Mouse (Mus musculus): ENCODE measurements around the gene Lztfl1. TPM values are rescaled to one million over a fixed set of nuclear protein-coding genes. Genes with fewer than 3 reads are reported as not detected.

The Lztfl1 gene
- total and polyA plus RNA-seq, 3 experiments, result 17.8 to 28.3 (median 25.6) TPM

DNA sequence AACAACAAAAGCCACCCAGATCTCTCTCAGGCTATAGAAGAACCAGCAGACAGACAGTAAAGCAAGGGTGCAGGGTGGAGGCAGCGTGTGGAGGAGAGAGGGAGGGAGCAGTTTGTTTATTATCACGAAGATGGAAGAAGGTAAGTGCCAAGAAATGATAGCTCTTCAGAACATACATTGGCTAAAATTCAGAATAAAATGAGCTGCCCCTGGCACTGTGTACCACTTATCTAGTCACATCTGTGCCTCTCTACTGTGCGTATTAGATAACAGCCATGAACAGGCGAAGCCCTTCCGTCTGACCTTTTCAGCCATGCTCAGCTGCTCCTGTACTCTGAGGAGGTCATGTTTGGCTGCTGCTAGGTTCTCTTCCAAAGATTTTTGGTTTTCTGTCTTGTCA lies 15.7 kb downstream of the Lztfl1 start:
- no peaks in the 10 kb centered on the region for H3K9me3 ChIP-seq (replicated peaks; ENCODE audit: low read length)
- in situ Hi-C loops (cut with MboI; ENCODE audit: low pct_ligation_motif_present, low pct_unique_long_range_greater_than_20kb, low sequenced_read_pairs) (no loop called here), dilution Hi-C loops (cut with MboI; ENCODE audit: extremely low pct_ligation_motif_present, extremely low pct_unique_long_range_greater_than_20kb, low sequenced_read_pairs) (no loop called here)
- H3K27ac ChIP-seq (ENCODE audit: insufficient read depth, low read depth), result no peak overlapping the region
- no peaks in the 10 kb centered on the region for H3K4me1 ChIP-seq (ENCODE audit: control insufficient read depth in 1 of 2, insufficient read depth in 2 of 2)
- H3K9ac ChIP-seq (ENCODE audit: insufficient read depth, low read depth), result no peak overlapping the region
- no peak overlapping the region for H3K4me3 ChIP-seq (replicated peaks in 1 of 3; ENCODE audit: low read depth in 2 of 3, low read length in 2 of 3, poor library complexity in 1 of 3)
- DNase-seq (ENCODE audit: extremely low read depth), result no peak
- no peaks in the 10 kb centered on the region for H3K79me2 ChIP-seq (replicated peaks; ENCODE audit: control insufficient read depth, extremely low read depth, insufficient read depth, poor library complexity, severe bottlenecking)
- no peak overlapping the region for H3K4me2 ChIP-seq (ENCODE audit: insufficient read depth, low read depth, poor library complexity, severe bottlenecking)
- TF ChIP-seq MAZ (IDR thresholded peaks at IDR 0.05; ENCODE audit: low read depth, low read length) (no peak), MYC (IDR thresholded peaks at IDR 0.05; ENCODE audit: low read depth, low read length) (no peak), SIN3A (IDR thresholded peaks at IDR 0.05; ENCODE audit: low read length) (no peak), POLR2AphosphoS2 (IDR thresholded peaks at IDR 0.05; ENCODE audit: low read depth, low read length) (no peak), IRF4 (IDR thresholded peaks at IDR 0.05; ENCODE audit: low read depth, low read length) (no peak)
- H3K36me3 ChIP-seq (replicated peaks in 1 of 2; ENCODE audit: control insufficient read depth in 1 of 2, insufficient read depth in 1 of 2, low read length in 1 of 2), result peaks cover 24 to 41% of the 10 kb centered on the region in 2 experiments
- no peaks in the 10 kb centered on the region for H3K27me3 ChIP-seq (replicated peaks)

DNA sequence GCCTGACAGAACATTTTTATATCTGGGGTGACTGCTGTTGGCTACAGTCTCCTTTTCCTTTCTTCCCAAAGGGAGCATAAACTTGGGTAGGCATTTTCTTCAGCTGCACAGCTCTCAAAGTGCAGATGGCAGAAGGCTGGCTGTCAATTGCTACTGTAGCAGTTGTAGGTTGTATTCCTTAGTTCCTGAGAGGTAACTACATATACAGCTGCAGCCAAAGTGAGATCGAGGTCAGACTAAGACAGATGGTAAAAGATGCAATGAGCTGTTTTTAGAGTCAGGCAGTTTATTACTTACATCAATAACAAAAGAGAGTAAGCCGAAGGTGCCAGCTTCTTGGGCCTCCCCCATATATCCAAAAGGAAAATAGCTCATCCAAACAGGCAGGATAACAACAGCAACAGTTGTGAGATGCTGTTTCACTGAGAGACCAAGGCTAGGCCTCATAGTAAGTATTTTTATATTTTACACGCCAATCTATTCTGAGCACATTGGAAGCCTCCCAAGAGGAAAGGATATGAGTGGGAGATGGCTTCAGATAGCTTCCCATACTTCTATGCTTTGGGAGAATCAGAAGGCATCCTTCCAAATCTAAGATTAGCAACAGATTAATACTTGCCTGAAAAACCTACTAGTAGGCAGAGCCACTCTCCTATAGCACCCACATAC lies 21.7 kb downstream of the Lztfl1 start:
- H3K4me1 ChIP-seq (ENCODE audit: control insufficient read depth in 1 of 2, insufficient read depth in 2 of 2), result no peaks in the 10 kb centered on the region
- H3K4me3 ChIP-seq (replicated peaks in 1 of 3; ENCODE audit: low read depth in 2 of 3, low read length in 2 of 3, poor library complexity in 1 of 3), result no peak overlapping the region
- TF ChIP-seq ZKSCAN1 (IDR thresholded peaks at IDR 0.05; ENCODE audit: borderline replicate concordance, low read depth, low read length), result no peak
- TF ChIP-seq E2F4 (IDR thresholded peaks at IDR 0.05; ENCODE audit: insufficient replicate concordance, low read depth, low read length), result no peak
- no peak for TF ChIP-seq ELF1 (IDR thresholded peaks at IDR 0.05; ENCODE audit: low read depth, low read length)
- TF ChIP-seq TBP (conservative IDR thresholded peaks at IDR 0.05; ENCODE audit: low read depth, low read length), result no peak
- no peak for TF ChIP-seq NRF1 (IDR thresholded peaks at IDR 0.05; ENCODE audit: low read depth, low read length)
- TF ChIP-seq MAX (IDR thresholded peaks at IDR 0.05; ENCODE audit: low read length), result no peak
- TF ChIP-seq SIN3A (IDR thresholded peaks at IDR 0.05; ENCODE audit: low read length), result no peak
- TF ChIP-seq ZNF384 (IDR thresholded peaks at IDR 0.05; ENCODE audit: low read depth, low read length), result no peak
- no peak for TF ChIP-seq KAT2A (IDR thresholded peaks at IDR 0.05; ENCODE audit: insufficient replicate concordance, low read length)
- no peak for TF ChIP-seq MYC (IDR thresholded peaks at IDR 0.05; ENCODE audit: low read depth, low read length)
- no peak for TF ChIP-seq SMC3 (IDR thresholded peaks at IDR 0.05; ENCODE audit: low read depth, low read length)
- no peak for TF ChIP-seq JUN (IDR thresholded peaks at IDR 0.05; ENCODE audit: insufficient read depth, low read depth, low read length)
- no peak overlapping the region for H3K4me2 ChIP-seq (ENCODE audit: insufficient read depth, low read depth, poor library complexity, severe bottlenecking)
- H3K9me3 ChIP-seq (replicated peaks; ENCODE audit: low read length), result no peaks in the 10 kb centered on the region
- no peak overlapping the region for H3K27ac ChIP-seq (ENCODE audit: insufficient read depth, low read depth)
- in situ Hi-C loops (cut with MboI; ENCODE audit: low pct_ligation_motif_present, low pct_unique_long_range_greater_than_20kb, low sequenced_read_pairs), result no loop called here
- H3K36me3 ChIP-seq (replicated peaks in 1 of 2; ENCODE audit: control insufficient read depth in 1 of 2, insufficient read depth in 1 of 2, low read length in 1 of 2), result peaks cover 8 to 24% of the 10 kb centered on the region in 2 experiments
- no peaks in the 10 kb centered on the region for H3K79me2 ChIP-seq (replicated peaks; ENCODE audit: control insufficient read depth, extremely low read depth, insufficient read depth, poor library complexity, severe bottlenecking)
- dilution Hi-C loops (cut with MboI; ENCODE audit: extremely low pct_ligation_motif_present, extremely low pct_unique_long_range_greater_than_20kb, low sequenced_read_pairs), result no loop called here
- no peak overlapping the region for H3K9ac ChIP-seq (ENCODE audit: insufficient read depth, low read depth)
- no peak for DNase-seq (ENCODE audit: extremely low read depth)
- H3K27me3 ChIP-seq (replicated peaks), result no peaks in the 10 kb centered on the region
